Mouse (Mus musculus) CH12.LX (cell line): ENCODE results near the gene Lmbrd2. TPM values are rescaled to one million over a fixed set of nuclear protein-coding genes. Genes with fewer than 3 reads are reported as not detected.
"Not testable (repeated sequence)": the region's sequence is repeated elsewhere in the genome, so short reads cannot be mapped to it uniquely, and the experiment has no call there.

Experiments
- DNase-seq: peaks from one replicate; pipeline ENCODE4 v3.0.0-alpha.2; 2013; ENCODE audit errors: extremely low read depth
- H3K27ac ChIP-seq: 2 replicates; pipeline ENCODE4 v1.5.1; 2012; ENCODE audit warnings: low read depth, mild to moderate bottlenecking, control low read depth, moderate library complexity; ENCODE audit not compliant: insufficient read depth
- H3K27me3 ChIP-seq: replicated peaks from 2 replicates; pipeline ENCODE3; 2012; ENCODE audit warnings: inconsistent platforms
- H3K36me3 ChIP-seq, 2 experiments: replicated peaks in 1 of 2; 2 replicates each; pipeline versions ENCODE3 to v1.6.1; 2012; ENCODE audit warnings: inconsistent platforms in 1 of 2, low read length in 1 of 2, mild to moderate bottlenecking in 1 of 2, mixed read lengths in 1 of 2, moderate library complexity in 1 of 2; ENCODE audit not compliant: control insufficient read depth in 1 of 2, insufficient read depth in 1 of 2
- H3K4me1 ChIP-seq, 2 experiments: 2 replicates each; pipeline ENCODE4 v1.6.1; 2012; ENCODE audit warnings: inconsistent platforms in 1 of 2, moderate library complexity in 1 of 2; ENCODE audit not compliant: insufficient read depth in 2 of 2, control insufficient read depth in 1 of 2
- H3K4me2 ChIP-seq: 2 replicates; pipeline ENCODE4 v1.6.1; 2012; ENCODE audit warnings: low read depth, mild to moderate bottlenecking, control low read depth; ENCODE audit not compliant: poor library complexity, insufficient read depth, severe bottlenecking
- H3K4me3 ChIP-seq, 3 experiments: fragments of 150-350 bp in 1 of 3; sonication (generic) in 1 of 3; replicated peaks in 1 of 3; 2 replicates each; pipeline versions ENCODE3 to v1.5.1; 2011 to 2012; ENCODE audit warnings: low read depth in 2 of 3, low read length in 2 of 3, mild to moderate bottlenecking in 2 of 3, moderate library complexity in 2 of 3, control low read depth in 1 of 3, improper control_type of control experiment in 1 of 3, inconsistent platforms in 1 of 3, mixed read lengths in 1 of 3; ENCODE audit not compliant: poor library complexity in 1 of 3
- H3K79me2 ChIP-seq: replicated peaks from 2 replicates; pipeline ENCODE4 v1.6.1; 2012; ENCODE audit warnings: mild to moderate bottlenecking, moderate library complexity; ENCODE audit not compliant: control insufficient read depth, poor library complexity, insufficient read depth, severe bottlenecking; ENCODE audit errors: extremely low read depth
- H3K9ac ChIP-seq: 2 replicates; pipeline ENCODE4 v1.6.1; 2012; ENCODE audit warnings: low read depth, mild to moderate bottlenecking, control low read depth, moderate library complexity; ENCODE audit not compliant: insufficient read depth
- H3K9me3 ChIP-seq: replicated peaks from 2 replicates; pipeline ENCODE3; 2012; ENCODE audit warnings: low read length, inconsistent platforms, mixed read lengths
- CTCF ChIP-seq, 2 experiments: IDR thresholded peaks in 1 of 2; conservative IDR thresholded peaks in 1 of 2; 2 replicates each; pipeline ENCODE4 v1.5.1; 2011 to 2012; ENCODE audit warnings: low read depth in 2 of 2, low read length in 2 of 2, improper control_type of control experiment in 1 of 2, inconsistent platforms in 1 of 2, mild to moderate bottlenecking in 1 of 2, moderate library complexity in 1 of 2
- ETS1 ChIP-seq: conservative IDR thresholded peaks from 2 replicates; pipeline ENCODE4 v1.6.1; 2012; ENCODE audit warnings: low read depth, mild to moderate bottlenecking, inconsistent platforms, low read length, improper control_type of control experiment, moderate library complexity
- KAT2A ChIP-seq: IDR thresholded peaks from 2 replicates; pipeline ENCODE4 v1.6.1; 2012; ENCODE audit warnings: low read length, improper control_type of control experiment, inconsistent platforms; ENCODE audit not compliant: insufficient replicate concordance
- PAX5 ChIP-seq: IDR thresholded peaks from 2 replicates; pipeline ENCODE4 v1.6.1; 2012; ENCODE audit warnings: low read length, inconsistent platforms, mixed read lengths
- RAD21 ChIP-seq: IDR thresholded peaks from 2 replicates; pipeline ENCODE4 v1.6.1; 2011; ENCODE audit warnings: low read depth, mild to moderate bottlenecking, low read length, improper control_type of control experiment, moderate library complexity
- RCOR1 ChIP-seq: conservative IDR thresholded peaks from 2 replicates; pipeline ENCODE4 v1.6.1; 2012; ENCODE audit warnings: low read depth, mild to moderate bottlenecking, inconsistent platforms, low read length, improper control_type of control experiment
- USF1 ChIP-seq: IDR thresholded peaks from 2 replicates; pipeline ENCODE4 v1.6.1; 2014; ENCODE audit warnings: low read depth, mild to moderate bottlenecking, inconsistent platforms, low read length, improper control_type of control experiment
- ZMIZ1 ChIP-seq: IDR thresholded peaks from 2 replicates; pipeline ENCODE4 v1.6.1; 2012; ENCODE audit warnings: low read depth, mild to moderate bottlenecking, inconsistent platforms, low read length, improper control_type of control experiment
- ZNF384 ChIP-seq: IDR thresholded peaks from 2 replicates; pipeline ENCODE4 v1.6.1; 2012; ENCODE audit warnings: low read depth, low read length, improper control_type of control experiment, inconsistent platforms
- dilution Hi-C: fragments of 300-500 bp; cut with MboI; formaldehyde crosslinking; loops from 2 replicates; pipeline ENCODE4 v1.14.3; 2020; ENCODE audit warnings: low sequenced_read_pairs; ENCODE audit not compliant: extremely low pct_unique_long_range_greater_than_20kb, extremely low pct_ligation_motif_present
- in situ Hi-C: fragments of 300-500 bp; cut with MboI; formaldehyde crosslinking; loops from 3 replicates; pipeline ENCODE4 v1.14.3; 2019; ENCODE audit warnings: low sequenced_read_pairs, low pct_ligation_motif_present, low pct_unique_long_range_greater_than_20kb, mixed read lengths
- polyA plus RNA-seq: library from polyadenylated mRNA; unstranded; fragments of >175 nt; gene quantifications from 2 replicates; pipeline ENCODE4 v1.2.1, GENCODE M21; 2012; ENCODE audit warnings: low read depth; ENCODE audit not compliant: insufficient read length
- total RNA-seq, 2 experiments: library from RNA; depleted of rRNA; stranded (reverse); fragments of 300-350 nt in 1 of 2; fragments of >200 nt in 1 of 2; gene quantifications; 2 replicates each; pipeline ENCODE4 v1.2.3; 2012 to 2014

Gene Lmbrd2
- total and polyA plus RNA-seq, 3 experiments: 7.9 to 9.7 (median 9.1) TPM

DNA sequence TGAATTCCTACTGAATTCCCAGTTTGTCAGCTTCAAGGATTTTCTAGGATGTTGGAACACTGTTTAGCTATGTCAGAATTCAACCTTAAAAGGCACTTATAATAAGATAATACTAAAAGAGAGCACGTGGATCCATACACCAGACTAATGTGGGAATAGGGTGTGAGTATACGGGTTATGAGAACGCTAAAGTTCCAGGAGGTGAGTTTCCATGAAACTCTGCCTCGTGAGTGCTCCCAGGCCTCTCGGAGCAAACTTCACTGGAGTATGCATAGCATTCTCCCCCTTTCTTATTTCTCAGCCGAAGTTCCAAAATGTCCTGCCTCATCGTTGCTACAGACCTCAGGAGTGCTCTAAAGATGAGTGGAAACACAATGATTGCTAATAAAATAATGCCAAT lies 73.1 kb downstream of the Lmbrd2 start:
- H3K27ac ChIP-seq, dilution Hi-C loops, in situ Hi-C loops, DNase-seq, H3K27me3 ChIP-seq, H3K9me3 ChIP-seq, H3K4me2 ChIP-seq, H3K9ac ChIP-seq, H3K36me3 ChIP-seq, H3K79me2 ChIP-seq, H3K4me3 ChIP-seq, H3K4me1 ChIP-seq: not testable (repeated sequence)

DNA sequence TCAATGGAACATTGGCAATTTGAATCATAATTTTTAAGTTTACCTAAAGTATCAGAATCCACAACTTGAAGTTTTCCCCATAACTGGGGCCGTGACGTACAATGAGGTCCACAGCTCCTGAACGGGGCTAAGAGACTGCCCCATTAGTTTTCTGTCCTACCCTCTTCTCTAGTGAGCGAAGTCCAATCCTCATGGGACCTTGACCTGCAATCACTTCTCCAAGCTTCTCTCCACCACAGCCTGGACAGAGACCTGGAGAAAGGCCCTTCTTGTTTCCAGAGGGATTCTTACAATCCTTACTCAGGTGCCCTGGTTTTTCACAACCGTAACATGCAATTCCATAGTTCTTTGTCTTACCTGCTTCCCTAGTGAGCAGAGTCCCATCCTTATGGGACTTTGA lies 76.1 kb downstream of the Lmbrd2 start:
- dilution Hi-C loops: no loop called here

DNA sequence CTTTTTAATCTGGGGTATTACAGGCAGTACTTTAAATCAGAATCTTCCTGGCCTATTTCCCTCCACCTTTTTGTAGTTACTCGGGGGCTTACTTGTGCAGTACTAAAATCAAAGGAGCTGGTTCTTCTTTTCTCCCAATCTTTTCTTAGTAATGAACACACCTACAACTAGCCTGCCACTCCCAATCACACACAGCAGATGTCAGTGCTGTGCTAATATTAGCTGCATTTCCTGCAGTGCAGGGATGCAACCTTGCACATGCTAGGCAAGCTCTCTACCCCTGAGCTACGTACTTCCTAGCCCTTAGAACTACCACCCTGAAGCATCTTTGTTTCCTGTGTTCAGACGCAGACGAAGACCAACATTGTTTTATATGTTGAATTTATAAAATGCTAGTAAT lies 90.6 kb downstream of the Lmbrd2 start:
- H3K36me3 ChIP-seq, H3K79me2 ChIP-seq, H3K4me3 ChIP-seq, H3K9ac ChIP-seq, dilution Hi-C loops, H3K27me3 ChIP-seq, H3K27ac ChIP-seq, in situ Hi-C loops, H3K9me3 ChIP-seq, DNase-seq, H3K4me2 ChIP-seq: not testable (repeated sequence)
- peaks cover 0 to 17% of the 10 kb centered on the region in 2 experiments; a peak in 2 of 4 replicates for H3K4me1 ChIP-seq

More for the DNA sequence above, 76.1 kb downstream of the Lmbrd2 start:
- peaks cover 0 to 7% of the 10 kb centered on the region in 2 experiments; a peak in 1 of 4 replicates for H3K4me1 ChIP-seq
- H3K9me3 ChIP-seq: no peaks in the 10 kb centered on the region
- TF ChIP-seq ZMIZ1 (no peak), USF1 (no peak), KAT2A (no peak), PAX5 (no peak), RCOR1 (no peak), CTCF (conservative IDR thresholded peaks at IDR 0.05 in 1 of 2, IDR thresholded peaks at IDR 0.05 in 1 of 2; ENCODE audit: low read depth in 2 of 2, low read length in 2 of 2) (no peak), ETS1 (no peak), ZNF384 (no peak), RAD21 (no peak)
- DNase-seq: no peak
- no peak overlapping the region for H3K4me2 ChIP-seq
- H3K27ac ChIP-seq: no peak overlapping the region
- no peak overlapping the region for H3K9ac ChIP-seq
- no peaks in the 10 kb centered on the region for H3K27me3 ChIP-seq
- no peaks in the 10 kb centered on the region for H3K36me3 ChIP-seq
- in situ Hi-C loops: no loop called here
- H3K4me3 ChIP-seq: no peak overlapping the region
- no peaks in the 10 kb centered on the region for H3K79me2 ChIP-seq
